Mouse (Mus musculus) heart, postnatal 14 days (tissue): ENCODE data around the gene Fkbp11. TPM values are rescaled to one million over a fixed set of nuclear protein-coding genes. Genes with fewer than 3 reads are reported as not detected.
A peak's percentile ranks its signal among the peaks of the same experiment; 100 is the strongest.

Experiments
- DNase-seq, 2 experiments: peaks; one replicate each; pipeline ENCODE4 v3.0.0; 2021 to 2022
- intact Hi-C: fragments of 180-260 bp; cut with DNase I; formaldehyde crosslinking; loops from one replicate; pipeline ENCODE4 v1.15.1; 2025
- total RNA-seq, 2 experiments: library from RNA; stranded (reverse); gene quantifications; 2 replicates each; pipeline ENCODE4 v1.2.3; 2021

Fkbp11 gene
- total RNA-seq, 2 experiments from 2014 or later: 4.6 to 5.0 TPM

GRCm38 (mm10) chr15:98704312-98704711 is 23.7 kb downstream of the Fkbp11 start:
- intact Hi-C loops: loop anchor here (10.0 kb wide), 1 partner anchor 80 kb away; the partner anchor contains the start of gene Wnt1
- no peak for DNase-seq

GRCm38 (mm10) chr15:98699190-98700105 is 28.6 kb downstream of the Fkbp11 start:
- DNase-seq: peak; percentile 91 to 95
- intact Hi-C loops: loop anchor here (1.0 to 10.0 kb wide), 2 partner anchors 35 to 85 kb away; partner anchors contain the start of gene Wnt1

- intact Hi-C loops: no loop called here
- no peak for DNase-seq
These were observed 31.8 kb downstream of the Fkbp11 start for GRCm38 (mm10) chr15:98696216-98696615.

GRCm38 (mm10) chr15:98695726-98696125 is 32.3 kb downstream of the Fkbp11 start:
- peak in 1 of 2 experiments; percentile 45 for DNase-seq

GRCm38 (mm10) chr15:98692171-98692715 is 35.8 kb downstream of the Fkbp11 start:
- peak; percentile 47 to 61 for DNase-seq
- intact Hi-C loops: no loop called here

More at GRCm38 (mm10) chr15:98695726-98696125, 32.3 kb downstream of the Fkbp11 start:
- intact Hi-C loops: no loop called here

- intact Hi-C loops: no loop called here
- no peak for DNase-seq
These were observed 36.4 kb downstream of the Fkbp11 start for GRCm38 (mm10) chr15:98691486-98692147.

GRCm38 (mm10) chr15:98689682-98690081 is 38.3 kb downstream of the Fkbp11 start:
- intact Hi-C loops: no loop called here
- DNase-seq: no peak

GRCm38 (mm10) chr15:98685926-98686325 is 42.1 kb downstream of the Fkbp11 start:
- intact Hi-C loops: no loop called here
- DNase-seq: no peak

GRCm38 (mm10) chr15:98683746-98684145 is 44.3 kb downstream of the Fkbp11 start:
- intact Hi-C loops: no loop called here
- DNase-seq: no peak

- intact Hi-C loops: no loop called here
- no peak for DNase-seq
These were observed 44.8 kb downstream of the Fkbp11 start for GRCm38 (mm10) chr15:98683177-98683576.

GRCm38 (mm10) chr15:98681633-98682032 is 46.4 kb downstream of the Fkbp11 start:
- no peak for DNase-seq
- intact Hi-C loops: no loop called here

GRCm38 (mm10) chr15:98680660-98681059 is 47.3 kb downstream of the Fkbp11 start:
- DNase-seq: no peak
- intact Hi-C loops: no loop called here

- intact Hi-C loops: no loop called here
These were observed 50.0 kb downstream of the Fkbp11 start for GRCm38 (mm10) chr15:98677977-98678376.

GRCm38 (mm10) chr15:98676940-98677728 is 50.9 kb downstream of the Fkbp11 start, which contains the start of gene Rnd1:
TSS of gene Rnd1 (minus strand) at chr15:98677461.
- intact Hi-C loops: no loop called here
- DNase-seq: peak; percentile 79 to 80

More at GRCm38 (mm10) chr15:98677977-98678376, 50.0 kb downstream of the Fkbp11 start:
- no peak for DNase-seq

- no peak for DNase-seq
- intact Hi-C loops: no loop called here
These were observed 51.5 kb downstream of the Fkbp11 start for GRCm38 (mm10) chr15:98676471-98676870.

GRCm38 (mm10) chr15:98675634-98676250 is 52.3 kb downstream of the Fkbp11 start:
- DNase-seq: no peak
- intact Hi-C loops: no loop called here

- intact Hi-C loops: no loop called here
- no peak for DNase-seq
These were observed 52.9 kb downstream of the Fkbp11 start for GRCm38 (mm10) chr15:98674994-98675545.
